20 mouse cellular contexts compared by ENCODE assay signal in the genomic region with DNA sequence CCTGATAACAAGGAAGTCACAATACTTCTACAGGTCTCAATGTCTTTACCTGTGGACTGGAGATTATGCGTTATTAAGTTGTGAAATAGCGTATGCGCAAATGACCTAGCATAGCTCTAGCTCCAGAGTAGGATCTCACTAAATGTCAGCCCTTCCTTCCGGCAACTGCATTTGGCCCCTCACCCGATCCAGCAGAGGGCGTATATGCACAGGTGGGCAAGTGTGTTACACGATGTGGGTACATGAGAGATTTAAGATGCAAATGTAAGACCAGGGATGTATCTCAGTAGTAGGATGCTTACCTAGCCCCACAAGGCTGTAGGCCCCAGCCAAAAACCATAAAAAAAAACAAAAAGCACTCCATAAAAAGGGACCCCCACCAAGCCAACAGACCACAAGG. TPM values are rescaled to one million over a fixed set of nuclear protein-coding genes. Genes with fewer than 3 reads are reported as not detected.
DNase-seq lines count a peak whose midpoint lies in the region; ATAC-seq and TF ChIP-seq lines count a peak whose summit lies in the region.
"Had no signal": no experiment of that assay in that cellular context is flagged by ENCODE, and none has a peak within 500 bp of the region (broad histone marks: within the 10 kb centered on the region; RNA-seq: fewer than 3 reads in every experiment).

No protein-coding gene starts in this region.

- peak; percentile 44 for DNase-seq in heart, adult 11 months
- no peak for DNase-seq in liver, postnatal 0 days
- DNase-seq in liver, embryonic 11.5 days (ENCODE audit: low spot score): no peak
- DNase-seq in adrenal gland, adult 18-20 months (ENCODE audit: low spot score in 2 of 2): no peak
- DNase-seq: adrenal gland, postnatal 10 days; cerebellum, postnatal 25 days; gastrocnemius, postnatal 10 days; kidney, adult 8-10 months; liver, embryonic 13.5 days had no signal

- H3K9me3 ChIP-seq in heart, embryonic 11.5 days (replicated peaks; ENCODE audit: control insufficient read depth, low read length): no peaks in the 10 kb centered on the region
- no peaks in the 10 kb centered on the region for H3K9me3 ChIP-seq in liver, postnatal 0 days (ENCODE audit: low read length)
- H3K9me3 ChIP-seq in liver, embryonic 11.5 days (ENCODE audit: control insufficient read depth, low read length): no peaks in the 10 kb centered on the region
- H3K9me3 ChIP-seq in E14TG2a.4 (ENCODE audit: low read length): no peaks in the 10 kb centered on the region
- H3K9me3 ChIP-seq: embryonic facial prominence, embryonic 12.5 days; forebrain, embryonic 13.5 days; heart, embryonic 10.5 days; hindbrain, embryonic 10.5 days; liver, embryonic 13.5 days; midbrain, embryonic 15.5 days; neural tube, embryonic 13.5 days had no signal

- no peak for ATAC-seq in heart, embryonic 11.5 days (replicated peaks; ENCODE audit: insufficient number of reproducible peaks, low FRiP score, low TSS enrichment)
- ATAC-seq in liver, postnatal 0 days: no peak
- no peak for ATAC-seq in liver, embryonic 11.5 days (replicated peaks; ENCODE audit: low FRiP score)
- ATAC-seq: CD4-positive, CD25-positive, alpha-beta regulatory T cell, adult 4 months; forebrain, embryonic 13.5 days; midbrain, embryonic 15.5 days had no signal

- H3K4me2 ChIP-seq in heart, embryonic 11.5 days: no peak overlapping the region
- H3K4me2 ChIP-seq in liver, postnatal 0 days (ENCODE audit: low read depth, low read length): no peak overlapping the region
- no peak overlapping the region for H3K4me2 ChIP-seq in liver, embryonic 11.5 days
- H3K4me2 ChIP-seq: embryonic facial prominence, embryonic 12.5 days; forebrain, embryonic 13.5 days; liver, embryonic 13.5 days; midbrain, embryonic 15.5 days; neural tube, embryonic 13.5 days had no signal

- peaks cover 14% of the 10 kb centered on the region for H3K4me1 ChIP-seq in heart, embryonic 11.5 days (ENCODE audit: control insufficient read depth, insufficient read depth, low read length)
- H3K4me1 ChIP-seq in liver, postnatal 0 days (ENCODE audit: insufficient read depth): no peaks in the 10 kb centered on the region
- peaks cover 2% of the 10 kb centered on the region; the same call in 1 of the 2 replicates for H3K4me1 ChIP-seq in liver, embryonic 11.5 days (replicated peaks; ENCODE audit: control insufficient read depth, insufficient read depth, low read length)
- peaks cover 64% of the 10 kb centered on the region for H3K4me1 ChIP-seq in E14TG2a.4 (replicated peaks; ENCODE audit: low read depth, low read length)
- H3K4me1 ChIP-seq in small intestine, adult 2 months (ENCODE audit: control insufficient read depth, insufficient read depth, insufficient read length, low read length): no peaks in the 10 kb centered on the region

- H3K9ac ChIP-seq in heart, embryonic 11.5 days (ENCODE audit: low read depth, low read length): no peak overlapping the region
- H3K9ac ChIP-seq in liver, postnatal 0 days (replicated peaks): no peak overlapping the region
- no peak overlapping the region for H3K9ac ChIP-seq in liver, embryonic 11.5 days (ENCODE audit: low read depth, low read length)
- H3K9ac ChIP-seq: embryonic facial prominence, embryonic 12.5 days; forebrain, embryonic 13.5 days; liver, embryonic 13.5 days; midbrain, embryonic 15.5 days; neural tube, embryonic 13.5 days had no signal

- no peak for TF ChIP-seq EP300 in liver, postnatal 0 days (IDR thresholded peaks at IDR 0.05; ENCODE audit: low read depth)

- peaks cover 48% of the 10 kb centered on the region for H3K36me3 ChIP-seq in heart, embryonic 11.5 days (ENCODE audit: control insufficient read depth, insufficient read depth, low read length)
- no peaks in the 10 kb centered on the region for H3K36me3 ChIP-seq in liver, postnatal 0 days (replicated peaks; ENCODE audit: insufficient read depth, low read length)
- peaks cover 10% of the 10 kb centered on the region; the same call in 1 of the 2 replicates for H3K36me3 ChIP-seq in liver, embryonic 11.5 days (ENCODE audit: control insufficient read depth, insufficient read depth, low read length)
- peaks cover 70% of the 10 kb centered on the region for H3K36me3 ChIP-seq in E14TG2a.4 (ENCODE audit: insufficient read depth, low read length)
- no peaks in the 10 kb centered on the region for H3K36me3 ChIP-seq in small intestine, adult 2 months (ENCODE audit: control insufficient read depth, insufficient read depth, low read length)

- H3K4me3 ChIP-seq in heart, embryonic 11.5 days (ENCODE audit: low read depth, low read length): no peak overlapping the region
- no peak overlapping the region for H3K4me3 ChIP-seq in liver, postnatal 0 days (ENCODE audit: low read depth, low read length)
- H3K4me3 ChIP-seq in liver, embryonic 11.5 days (ENCODE audit: low read depth, low read length): no peak overlapping the region
- H3K4me3 ChIP-seq in E14TG2a.4 (replicated peaks; ENCODE audit: low read length): no peak overlapping the region
- H3K4me3 ChIP-seq in small intestine, adult 2 months (ENCODE audit: low read depth, low read length): no peak overlapping the region
- H3K4me3 ChIP-seq: embryonic facial prominence, embryonic 12.5 days; forebrain, embryonic 13.5 days; heart, embryonic 10.5 days; hindbrain, embryonic 10.5 days; liver, embryonic 13.5 days; midbrain, embryonic 15.5 days; neural tube, embryonic 13.5 days had no signal

- 73% methylated on average over 7 of the region's 7 CpGs for WGBS in heart, embryonic 11.5 days (ENCODE audit: insufficient replicate concordance)
- WGBS in liver, postnatal 0 days (ENCODE audit: insufficient replicate concordance): 65% methylated on average over 7 of the region's 7 CpGs
- WGBS in liver, embryonic 11.5 days: 78% methylated on average over 7 of the region's 7 CpGs
- 70% methylated on average over 7 of the region's 7 CpGs for WGBS in small intestine, adult 2 months

- H3K27me3 ChIP-seq in heart, embryonic 11.5 days (ENCODE audit: control insufficient read depth, insufficient read depth, low read length): no peaks in the 10 kb centered on the region
- peaks cover 8% of the 10 kb centered on the region; the same call in 1 of the 2 replicates for H3K27me3 ChIP-seq in liver, postnatal 0 days (ENCODE audit: insufficient read depth, low read length)
- peaks cover 8% of the 10 kb centered on the region for H3K27me3 ChIP-seq in liver, embryonic 11.5 days (replicated peaks; ENCODE audit: control insufficient read depth, insufficient read depth, low read length)
- H3K27me3 ChIP-seq in E14TG2a.4 (ENCODE audit: insufficient read depth, low read length): peaks cover 17% of the 10 kb centered on the region
- H3K27me3 ChIP-seq in small intestine, adult 2 months (ENCODE audit: control insufficient read depth, insufficient read depth, low read length): no peaks in the 10 kb centered on the region
- H3K27me3 ChIP-seq: embryonic facial prominence, embryonic 12.5 days had no signal

- no peak for TF ChIP-seq POLR2A in small intestine, adult 2 months (IDR thresholded peaks at IDR 0.05; ENCODE audit: low read depth, low read length)

- peak; percentile 54 for TF ChIP-seq CTCF in liver, postnatal 0 days (IDR thresholded peaks at IDR 0.05; ENCODE audit: low read depth)
- TF ChIP-seq CTCF in E14TG2a.4 (conservative IDR thresholded peaks at IDR 0.05; ENCODE audit: low read length): peak; percentile 51
- TF ChIP-seq CTCF in small intestine, adult 2 months (IDR thresholded peaks at IDR 0.05; ENCODE audit: extremely low read depth, insufficient read length, insufficient replicate concordance, low read depth, low read length): peak; percentile 14; the same call in 1 of the 2 replicates

- H3K27ac ChIP-seq in heart, embryonic 11.5 days (ENCODE audit: low read depth, low read length): no peak overlapping the region
- no peak overlapping the region for H3K27ac ChIP-seq in liver, postnatal 0 days (ENCODE audit: low read depth)
- H3K27ac ChIP-seq in liver, embryonic 11.5 days (ENCODE audit: low read depth, low read length): no peak overlapping the region
- no peak overlapping the region for H3K27ac ChIP-seq in small intestine, adult 2 months (ENCODE audit: insufficient read depth, low read depth, low read length)
- H3K27ac ChIP-seq: embryonic facial prominence, embryonic 12.5 days; forebrain, embryonic 13.5 days; heart, embryonic 10.5 days; hindbrain, embryonic 10.5 days; liver, embryonic 13.5 days; midbrain, embryonic 15.5 days; neural tube, embryonic 13.5 days had no signal

RNA-seq across cellular contexts. Expression of a gene that starts 6.8 kb away (rescaled TPM):
- polyA plus RNA-seq in heart, embryonic 11.5 days (2014; fragmentation: Nextera tagmentation; extraction: Ambion mirVana): 98.8 and 102 TPM in 2 replicates
- polyA plus RNA-seq in liver, postnatal 0 days (2015; fragmentation: Nextera tagmentation; extraction: Ambion mirVana): 3.4 and 4.5 TPM in 2 replicates
- polyA plus RNA-seq in liver, embryonic 11.5 days (2014; fragmentation: Nextera tagmentation; extraction: Ambion mirVana): 42.5 and 45.6 TPM in 2 replicates
- polyA plus RNA-seq in small intestine, adult 2 months (2012; rRNA removed): 4.3 and 6.3 TPM in 2 replicates
- total RNA-seq in adrenal gland, adult 18-20 months (2021): 10 to 100 TPM; 48.9 to 54.4 TPM
- polyA plus RNA-seq: CD4-positive, CD25-positive, alpha-beta regulatory T cell, adult 4 months had no signal

RNA-seq across cellular contexts. Expression of a gene that starts 7.4 kb away (rescaled TPM):
- 4.0 and 4.8 TPM in 2 replicates for polyA plus RNA-seq in heart, embryonic 11.5 days (2014; fragmentation: Nextera tagmentation; extraction: Ambion mirVana)
- 0.33 and 0.36 TPM in 2 replicates for polyA plus RNA-seq in liver, postnatal 0 days (2015; fragmentation: Nextera tagmentation; extraction: Ambion mirVana)
- 0.84 and 1.4 TPM in 2 replicates for polyA plus RNA-seq in liver, embryonic 11.5 days (2014; fragmentation: Nextera tagmentation; extraction: Ambion mirVana)
- 4.2 and 6.5 TPM in 2 replicates for polyA plus RNA-seq in small intestine, adult 2 months (2012; rRNA removed)
- total RNA-seq in adrenal gland, adult 18-20 months (2021): 10 to 100 TPM; 18.2 to 29.6 TPM
- total RNA-seq: megakaryocyte progenitor cell, adult 5-6 weeks had no signal
- polyA plus RNA-seq: CD4-positive, CD25-positive, alpha-beta regulatory T cell, adult 4 months had no signal

RNA-seq across cellular contexts. Expression of a gene that starts 20.1 kb away (rescaled TPM):
- polyA plus RNA-seq in heart, embryonic 11.5 days (2014; fragmentation: Nextera tagmentation; extraction: Ambion mirVana): 0.14 and 0.54 TPM in 2 replicates
- 0.08 TPM in 1 of 2 replicates, not detected in the other for polyA plus RNA-seq in liver, postnatal 0 days (2015; fragmentation: Nextera tagmentation; extraction: Ambion mirVana)
- 0.15 and 0.26 TPM in 2 replicates for polyA plus RNA-seq in liver, embryonic 11.5 days (2014; fragmentation: Nextera tagmentation; extraction: Ambion mirVana)
- 2.7 and 3.6 TPM in 2 replicates for polyA plus RNA-seq in small intestine, adult 2 months (2012; rRNA removed)
- 1 to 10 TPM; 3.5 to 6.2 TPM for total RNA-seq in adrenal gland, adult 18-20 months (2021)
- total RNA-seq: megakaryocyte progenitor cell, adult 5-6 weeks had no signal
- polyA plus RNA-seq: CD4-positive, CD25-positive, alpha-beta regulatory T cell, adult 4 months had no signal

RNA-seq across cellular contexts. Expression of a gene that starts 20.3 kb away (rescaled TPM):
- 21.4 and 24.6 TPM in 2 replicates for polyA plus RNA-seq in heart, embryonic 11.5 days (2014; fragmentation: Nextera tagmentation; extraction: Ambion mirVana)
- 3.1 and 3.3 TPM in 2 replicates for polyA plus RNA-seq in liver, postnatal 0 days (2015; fragmentation: Nextera tagmentation; extraction: Ambion mirVana)
- polyA plus RNA-seq in liver, embryonic 11.5 days (2014; fragmentation: Nextera tagmentation; extraction: Ambion mirVana): 17.7 and 17.9 TPM in 2 replicates
- polyA plus RNA-seq in small intestine, adult 2 months (2012; rRNA removed): 29.8 and 40.2 TPM in 2 replicates
- total RNA-seq in adrenal gland, adult 18-20 months (2021): 10 to 100 TPM; 58.9 to 59.1 TPM

RNA-seq across cellular contexts. Expression of a gene that starts 21.9 kb away (rescaled TPM):
- 9.1 and 11.6 TPM in 2 replicates for polyA plus RNA-seq in heart, embryonic 11.5 days (2014; fragmentation: Nextera tagmentation; extraction: Ambion mirVana)
- polyA plus RNA-seq in liver, postnatal 0 days (2015; fragmentation: Nextera tagmentation; extraction: Ambion mirVana): 3.3 TPM in 2 replicates
- 15.4 and 15.6 TPM in 2 replicates for polyA plus RNA-seq in liver, embryonic 11.5 days (2014; fragmentation: Nextera tagmentation; extraction: Ambion mirVana)
- 13.1 and 20.5 TPM in 2 replicates for polyA plus RNA-seq in small intestine, adult 2 months (2012; rRNA removed)
- 10 to 100 TPM; 12.6 to 19.5 TPM for total RNA-seq in adrenal gland, adult 18-20 months (2021)
